Mouse (Mus musculus) ovary, adult 18-20 months (tissue): ENCODE results near the gene Epm2a.

ENCODE experiments used
- DNase-seq: peaks from one replicate; pipeline ENCODE4 v3.0.0; 2022; ENCODE audit warnings: low spot score, mixed read lengths

Epm2a gene

GRCm38 (mm10) chr10:11429059-11429812 is 86.0 kb downstream of the Epm2a start:
- DNase-seq: no peak

DNA sequence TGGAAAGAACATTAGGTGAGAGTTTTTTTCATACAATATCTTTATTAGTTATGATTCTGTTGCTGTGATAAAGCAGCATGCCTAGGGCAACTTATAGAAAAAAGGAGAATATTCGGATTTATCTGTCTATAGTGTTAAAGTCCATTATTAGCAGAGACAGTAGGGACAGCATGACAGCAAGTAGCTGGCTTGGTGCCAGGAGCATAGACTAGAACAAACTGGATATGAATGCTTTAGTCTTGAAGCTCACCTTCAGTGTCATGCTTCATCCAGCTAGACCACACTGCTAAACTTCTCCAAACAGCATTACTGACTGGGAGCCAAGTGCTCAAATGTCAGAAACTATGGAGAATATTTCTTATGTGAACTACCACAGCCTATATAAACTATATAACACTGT is 93.8 kb downstream of the Epm2a start:
- DNase-seq: no peak

- DNase-seq: no peak
These were observed 95.3 kb downstream of the Epm2a start for GRCm38 (mm10) chr10:11438461-11438860.

- no peak for DNase-seq
These were observed 96.1 kb downstream of the Epm2a start for GRCm38 (mm10) chr10:11439342-11439741.

GRCm38 (mm10) chr10:11449556-11450305 is 106.5 kb downstream of the Epm2a start:
- DNase-seq: peak; percentile 24

DNA sequence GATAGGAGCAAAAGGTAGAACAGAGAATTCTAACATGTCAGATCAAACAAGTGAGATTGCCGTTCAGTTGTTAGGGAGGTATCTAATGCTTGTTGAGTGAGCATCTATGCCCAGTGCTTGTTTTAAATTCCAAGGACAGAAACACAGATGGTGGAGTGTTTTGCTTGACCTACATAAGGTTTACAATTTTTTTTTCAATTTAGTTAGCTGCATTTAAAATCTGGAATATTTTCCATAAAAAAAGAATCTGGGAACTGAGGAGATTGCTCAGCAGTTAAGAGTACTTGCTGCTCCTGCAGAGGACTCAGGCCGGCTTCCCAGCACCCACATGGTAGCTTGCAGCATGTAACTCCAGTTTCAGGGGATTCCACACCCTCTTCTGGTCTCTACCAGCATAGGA is 109.3 kb downstream of the Epm2a start:
- no peak for DNase-seq

DNA sequence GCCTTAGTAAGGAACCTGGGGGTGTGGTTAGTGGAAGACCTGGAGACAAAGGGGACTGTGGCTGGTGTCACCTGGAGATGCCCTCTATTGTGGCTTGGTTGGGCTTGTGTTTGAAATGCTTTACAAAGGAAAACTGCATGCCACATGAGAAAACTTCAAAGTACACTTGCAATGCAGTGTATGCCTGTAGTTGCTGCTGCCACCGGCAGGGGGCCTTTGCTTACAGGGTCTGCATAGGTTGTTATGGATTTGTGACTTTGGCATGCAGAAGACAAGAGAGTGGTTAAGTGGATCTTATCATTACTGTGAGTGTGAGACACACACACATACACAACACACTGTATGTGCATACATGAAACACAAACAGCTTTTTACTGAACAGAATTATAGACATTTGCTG is 114.2 kb downstream of the Epm2a start:
- DNase-seq: no peak

DNA sequence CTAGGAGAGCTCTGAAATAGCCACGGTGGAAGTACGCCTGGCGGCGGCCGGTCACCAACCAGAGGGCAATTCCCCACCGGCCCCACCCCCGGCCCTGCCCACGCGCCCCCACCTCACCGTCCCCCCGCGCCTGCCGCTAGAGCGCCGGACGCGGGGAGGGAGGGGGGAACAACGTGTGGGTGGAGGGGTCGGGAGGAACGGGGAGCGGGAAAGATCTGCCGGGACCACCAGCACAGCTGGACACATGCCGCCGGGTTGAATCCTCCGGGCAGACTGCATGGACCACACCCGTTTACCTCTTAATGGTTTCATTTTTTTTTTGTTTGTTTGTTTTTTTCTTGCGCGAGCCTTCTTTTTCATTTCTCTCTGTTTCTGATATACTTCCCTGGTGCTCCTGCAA is 148.8 kb downstream of the Epm2a start:
- DNase-seq: peak; percentile 24
